Mouse (Mus musculus) erythroblast, adult 5-6 weeks (primary cell): ENCODE measurements around the gene Coq7. TPM values are rescaled to one million over a fixed set of nuclear protein-coding genes. Genes with fewer than 3 reads are reported as not detected.

Experiments used
- ATAC-seq: replicated peaks from 2 replicates; pipeline ENCODE4 v1.8.0; 2016; ENCODE audit warnings: moderate number of reproducible peaks, mild to moderate bottlenecking, moderate TSS enrichment, inconsistent platforms; ENCODE audit not compliant: poor library complexity, low FRiP score, severe bottlenecking
- total RNA-seq, 2 experiments: library from RNA; stranded (forward) in 1 of 2; stranded (reverse) in 1 of 2; fragments of 150-400 nt in 1 of 2; fragments of 200-764, 138-1000 nt in 1 of 2; gene quantifications; 2 replicates each; pipeline versions ENCODE4 v1.2.3 to v1.2.4; 2015 to 2017; ENCODE audit warnings: low replicate concordance in 2 of 2

Gene Coq7
- total RNA-seq, 2 experiments from 2014 or later, result 5.3 to 8.5 TPM

DNA sequence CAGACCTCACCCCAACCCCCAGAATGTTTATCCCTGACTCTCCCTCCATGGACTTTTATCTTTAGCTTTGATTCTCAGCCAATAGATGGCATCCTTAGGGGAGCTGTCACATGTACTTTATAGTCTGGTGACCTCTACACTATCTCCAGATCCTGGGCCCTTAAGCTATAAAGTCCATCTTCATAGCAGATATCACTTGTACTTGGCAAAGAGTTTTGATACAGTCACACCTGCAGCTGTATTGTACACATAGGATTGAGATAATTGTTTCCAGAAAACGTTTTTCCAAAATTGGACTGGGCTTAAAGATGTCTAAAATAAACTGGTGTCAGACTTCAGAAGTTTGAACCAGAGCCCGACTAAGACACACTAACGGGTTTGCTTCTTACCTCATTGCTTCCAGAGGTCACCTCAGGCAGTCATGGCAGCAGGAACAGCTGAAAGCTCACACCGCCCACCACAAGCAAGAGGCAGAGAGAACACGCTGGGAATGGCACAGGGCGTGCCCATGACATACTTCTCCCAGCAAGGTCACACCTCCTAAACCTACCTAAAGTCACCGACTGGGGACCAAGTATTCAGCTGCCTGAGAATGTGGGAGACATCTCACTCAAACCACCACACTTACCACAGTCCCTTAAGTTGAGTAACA, 33.2 kb downstream of the Coq7 start:
- no peak for ATAC-seq

DNA sequence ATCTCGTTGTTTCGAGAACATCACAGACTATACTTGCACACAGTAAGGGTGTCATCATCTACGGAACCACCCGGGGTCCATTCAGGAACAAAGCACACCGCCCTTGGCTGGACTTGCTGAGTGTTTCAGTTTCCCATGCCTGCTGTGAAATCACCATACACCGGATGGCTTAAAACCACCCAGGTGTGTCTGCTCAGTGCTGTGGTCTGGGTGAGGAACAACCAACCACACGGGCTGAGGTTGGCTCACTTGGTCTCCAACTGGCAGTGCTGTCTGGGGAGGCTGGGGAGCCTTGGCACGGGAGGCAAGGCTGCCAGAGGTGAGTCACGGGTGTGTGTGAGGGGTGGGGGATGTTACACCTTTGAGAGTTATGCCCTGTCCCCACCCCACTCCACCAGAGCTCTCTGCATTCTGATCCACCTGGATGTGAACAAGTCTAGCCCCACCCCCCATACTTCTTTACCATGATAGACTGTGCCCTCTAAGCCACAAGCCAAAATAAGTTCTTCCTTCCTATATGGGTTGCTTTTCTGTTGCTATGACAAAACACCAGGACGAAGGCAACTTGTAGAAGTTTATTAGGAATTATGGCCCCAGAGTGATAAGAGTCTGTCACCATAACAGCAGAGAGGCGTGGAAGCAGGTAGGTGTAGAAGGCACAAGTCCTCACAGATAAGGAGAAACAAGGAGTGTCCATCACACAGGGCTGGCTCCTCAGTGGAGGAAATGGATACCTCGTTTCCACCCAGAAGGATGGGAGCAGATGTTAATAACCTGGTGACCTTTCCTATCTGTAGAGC, 34.0 kb downstream of the Coq7 start:
- no peak for ATAC-seq

DNA sequence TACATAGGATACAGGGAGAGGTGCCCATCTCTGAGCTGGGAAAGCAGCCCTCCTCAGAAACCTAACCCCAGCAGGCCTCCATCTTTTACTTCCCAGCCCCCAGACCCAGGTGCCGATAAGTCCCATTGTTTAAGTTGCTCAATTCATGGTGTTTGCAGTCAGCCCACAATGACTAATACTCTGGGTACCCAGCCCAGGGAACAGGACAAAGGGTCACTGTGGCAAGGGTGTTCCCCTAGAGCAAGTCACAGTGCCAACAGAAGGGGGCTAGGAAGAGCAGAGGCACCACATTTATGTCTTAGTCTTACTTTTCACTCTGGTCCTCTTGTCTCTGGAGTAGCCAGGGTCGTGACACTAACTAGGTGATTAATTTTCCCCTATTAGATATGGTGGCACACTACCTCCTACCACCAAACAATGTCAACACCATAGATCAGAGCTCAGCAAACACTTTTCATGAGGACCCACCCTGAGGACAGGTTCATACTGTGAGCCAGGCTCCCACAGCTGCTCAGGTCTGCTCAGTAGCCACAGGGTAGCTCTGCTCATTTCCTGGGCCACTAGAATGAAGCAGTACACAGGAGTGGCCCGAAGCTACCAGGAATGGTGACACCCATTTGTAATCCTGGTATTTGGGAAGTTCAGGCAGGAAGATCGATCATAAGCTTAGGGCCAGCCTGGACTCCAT, 38.1 kb downstream of the Coq7 start:
- ATAC-seq, result no peak

DNA sequence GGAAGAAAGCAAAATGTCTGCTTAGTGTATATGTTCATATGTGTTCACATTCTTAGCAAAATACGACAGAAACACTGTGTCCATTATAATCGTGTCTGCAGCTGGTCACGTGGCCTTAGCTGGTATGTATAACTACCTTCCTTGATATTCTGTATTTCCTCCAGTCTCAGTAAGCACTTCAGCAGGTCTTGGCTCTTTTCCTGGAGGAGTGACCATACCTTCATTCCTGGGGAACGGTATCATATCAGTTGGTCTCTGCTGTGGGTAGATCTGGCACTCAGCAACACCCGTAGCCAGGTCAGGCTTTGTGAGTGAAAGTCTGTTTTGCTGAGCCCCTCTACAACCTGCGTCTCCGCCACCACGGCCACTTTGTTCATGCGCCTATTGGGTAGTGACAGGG, 39.3 kb downstream of the Coq7 start:
- ATAC-seq, result no peak

DNA sequence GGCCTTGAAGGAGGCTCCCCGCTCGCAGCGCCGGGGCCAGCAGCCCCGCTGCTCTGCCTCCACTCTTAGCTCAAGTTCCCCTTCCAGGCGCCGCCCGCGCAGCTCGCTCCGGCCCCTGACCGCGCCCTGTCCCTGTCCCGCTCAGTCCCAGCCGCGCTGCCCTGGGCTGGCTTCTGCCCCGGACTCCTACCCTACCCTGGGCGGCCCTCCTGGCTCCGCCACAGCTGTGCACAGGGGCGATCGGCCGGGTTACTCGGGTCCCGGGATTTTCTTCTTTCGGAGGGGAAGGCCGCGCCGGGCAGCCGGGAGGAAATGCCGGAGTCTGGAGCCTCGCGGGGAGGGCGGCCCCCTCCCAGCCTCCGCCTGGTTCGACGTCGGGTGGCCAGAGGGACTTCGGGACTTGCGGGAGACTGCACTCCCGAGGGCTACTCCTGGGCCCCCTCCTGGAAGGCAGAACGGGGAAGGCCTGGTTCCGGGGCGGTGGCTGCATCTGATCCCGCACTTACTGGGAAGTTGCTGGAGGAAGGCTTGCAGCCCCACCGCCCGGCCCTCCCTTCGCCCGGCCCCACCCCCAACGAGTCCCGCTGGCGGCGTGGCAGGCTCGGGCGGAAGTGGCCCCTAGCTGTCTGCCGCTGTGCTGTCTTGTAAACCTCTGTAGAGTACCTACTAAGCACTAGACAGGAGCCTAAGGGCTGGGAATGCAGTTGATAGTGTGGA, 41.6 kb downstream of the Coq7 start, which contains the start of gene Itpripl2:
Itpripl2 (minus strand) TSS at position 545 of the 717 bp plus-strand sequence.
- no peak for ATAC-seq

DNA sequence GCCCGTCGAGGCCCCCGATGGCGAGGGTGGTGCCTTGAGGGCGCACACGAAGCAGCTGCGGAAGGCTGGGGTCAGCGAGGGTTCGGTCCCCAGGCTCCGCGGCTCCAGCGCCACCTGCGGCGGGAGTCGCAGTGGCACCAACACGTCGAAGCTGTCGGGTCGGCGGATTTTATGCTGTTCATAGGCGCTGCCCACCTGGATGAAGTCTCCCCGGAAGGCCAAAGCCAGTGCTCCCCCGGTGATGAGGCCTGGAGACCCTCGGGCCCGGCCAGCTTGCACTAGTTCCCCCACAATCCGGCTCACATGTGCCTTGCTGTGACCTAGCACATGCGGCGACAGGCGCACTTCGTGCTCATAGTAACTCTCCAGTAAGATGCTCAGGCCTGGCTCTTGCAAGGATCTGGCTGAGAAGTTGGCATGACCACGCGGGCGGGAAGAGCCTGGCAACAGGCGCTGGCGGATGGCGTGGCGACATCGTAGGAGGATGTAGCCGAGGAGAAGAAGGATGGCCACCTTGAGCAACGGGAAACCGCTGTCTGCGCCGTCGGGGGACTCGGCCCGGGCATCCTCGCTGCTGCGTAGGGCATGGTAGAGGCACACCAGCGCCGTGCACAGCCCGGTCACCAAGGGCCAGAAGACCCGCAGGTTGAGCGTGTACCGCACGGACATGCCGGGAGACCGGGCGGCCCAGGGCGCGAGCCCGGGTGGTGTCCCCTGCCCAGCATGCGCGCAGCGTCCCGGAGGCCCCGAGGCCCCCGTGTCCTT, 42.3 kb downstream of the Coq7 start:
- ATAC-seq, result no peak

DNA sequence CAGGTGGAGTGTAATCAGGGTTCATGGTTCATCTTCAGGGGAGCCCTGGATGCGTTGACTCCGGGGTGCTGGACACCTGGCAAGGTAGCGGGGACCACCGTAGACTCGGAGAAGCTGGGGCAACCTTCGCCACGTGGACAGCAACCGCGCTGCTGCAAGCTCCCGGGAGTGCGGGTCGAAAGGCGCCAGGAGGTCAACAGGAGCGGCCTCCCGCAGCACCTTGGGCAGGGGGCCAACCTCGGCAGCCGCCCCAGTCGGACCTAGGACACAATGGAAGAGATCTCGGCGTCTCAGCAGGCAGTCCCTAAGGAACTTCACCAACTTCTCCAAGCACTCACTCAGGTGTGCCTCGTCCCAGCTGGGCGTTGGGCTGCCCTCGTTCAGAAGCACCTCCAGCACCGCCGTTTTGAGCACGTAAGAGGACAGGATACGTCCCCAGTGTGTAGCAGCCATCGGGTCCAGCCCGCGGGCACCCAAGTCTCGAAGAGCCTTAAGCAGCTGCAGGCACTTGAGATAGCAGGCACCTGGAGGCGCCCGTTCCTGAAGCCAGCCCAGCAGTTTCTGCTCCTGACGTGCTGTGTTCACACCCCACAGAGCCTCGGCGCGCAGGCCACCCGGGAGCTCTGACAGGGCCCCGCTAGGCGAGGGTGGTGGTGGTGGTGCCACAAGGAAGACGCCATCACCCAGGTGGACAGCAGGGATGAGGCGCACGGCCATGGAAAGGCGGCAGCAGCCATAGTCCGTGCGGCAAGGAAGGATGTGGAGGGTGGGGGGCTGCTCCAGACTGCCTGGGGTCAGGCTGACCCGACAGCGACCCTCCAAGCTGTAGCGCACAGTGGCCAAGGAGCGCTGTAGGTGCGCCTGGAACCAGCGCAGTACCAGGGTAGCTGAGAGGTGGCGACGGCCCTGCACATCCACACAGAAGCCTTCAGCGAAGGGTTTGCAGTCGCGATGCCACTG, 43.2 kb downstream of the Coq7 start:
- no peak for ATAC-seq

DNA sequence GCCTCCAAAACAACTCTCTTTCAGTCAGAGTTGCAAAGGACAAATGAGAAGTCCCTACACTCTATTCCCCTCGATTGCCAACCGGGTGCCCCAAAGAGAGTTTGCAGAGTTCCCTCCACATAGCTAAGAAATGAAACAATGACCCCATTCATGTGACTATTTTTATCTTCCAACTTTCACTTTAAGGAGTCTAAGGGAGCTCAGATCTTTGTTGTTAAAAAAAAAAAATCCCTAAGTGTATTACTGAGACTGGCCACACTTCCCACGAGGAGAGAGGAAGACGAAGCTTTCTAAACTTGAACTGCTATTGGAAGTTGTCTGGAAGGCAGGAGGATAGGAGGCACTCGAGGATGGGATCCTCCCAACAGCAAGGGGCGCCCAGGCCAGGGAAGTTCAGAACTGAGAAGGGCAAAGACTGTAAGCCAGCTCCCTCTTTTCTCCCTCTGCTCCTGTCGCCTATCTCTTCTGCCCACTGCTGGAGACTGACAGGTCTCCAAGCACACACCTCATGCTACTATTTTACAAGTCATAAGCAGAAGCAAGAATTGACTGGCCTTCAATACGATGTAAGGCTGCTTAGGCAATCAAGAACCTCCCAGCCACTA, 45.0 kb downstream of the Coq7 start:
- ATAC-seq, result no peak

DNA sequence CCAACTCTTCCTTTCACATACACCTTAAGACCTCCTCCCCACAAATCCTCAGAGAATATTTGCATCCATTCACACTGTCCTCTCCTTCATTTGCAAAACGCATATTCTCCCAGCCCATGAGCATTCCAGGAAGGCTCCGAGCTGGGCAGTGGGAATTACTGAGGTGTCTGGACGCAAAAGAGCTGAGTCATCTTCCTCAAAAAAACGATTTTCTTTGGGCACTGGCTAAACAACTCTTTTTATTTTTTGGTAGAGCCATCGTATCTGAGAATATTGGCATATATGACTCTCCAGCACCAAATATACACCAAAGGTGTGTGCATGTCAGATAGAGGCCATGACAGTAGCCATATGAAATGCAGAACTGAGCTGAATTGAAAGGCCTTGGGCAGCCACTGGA, 46.2 kb downstream of the Coq7 start:
- ATAC-seq, result no peak

DNA sequence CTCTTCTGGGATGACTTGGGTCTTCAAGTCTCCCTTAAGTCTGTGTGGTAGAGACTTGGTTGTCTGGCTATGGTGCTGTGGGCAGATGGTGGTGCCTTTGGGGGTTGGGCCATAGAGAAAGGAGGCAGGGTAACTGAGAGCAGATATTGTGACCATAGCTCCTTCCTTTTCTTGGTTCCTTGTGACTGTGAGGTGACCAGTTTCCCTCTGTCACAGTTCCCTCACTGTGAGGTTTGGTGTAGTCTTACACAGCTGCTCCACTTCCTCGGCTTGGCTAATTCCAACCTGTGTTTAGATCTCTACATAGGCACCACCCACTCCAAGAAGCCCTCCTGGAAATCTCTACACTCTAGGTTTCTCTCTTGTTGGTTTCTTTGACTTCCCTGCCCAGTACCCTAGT, 49.2 kb downstream of the Coq7 start:
- no peak for ATAC-seq

DNA sequence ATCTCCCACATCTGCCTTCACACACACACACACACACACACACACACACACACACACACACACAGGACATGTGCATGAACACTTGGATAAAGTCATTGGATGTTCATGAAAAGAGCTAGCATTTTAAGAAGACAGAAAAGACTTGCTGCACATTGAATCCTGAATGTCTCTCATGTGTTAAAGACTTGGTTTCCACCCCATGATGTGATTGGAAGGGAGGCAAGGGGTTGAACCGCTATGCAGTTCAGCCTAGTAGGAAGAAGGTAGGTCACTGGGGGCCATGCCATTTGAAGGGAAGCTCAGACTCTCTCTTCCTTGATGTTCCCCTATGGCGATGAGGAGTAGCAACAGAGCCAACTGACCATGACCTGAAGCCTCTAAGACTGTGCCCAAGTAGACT, 51.2 kb downstream of the Coq7 start:
- ATAC-seq, result no peak

DNA sequence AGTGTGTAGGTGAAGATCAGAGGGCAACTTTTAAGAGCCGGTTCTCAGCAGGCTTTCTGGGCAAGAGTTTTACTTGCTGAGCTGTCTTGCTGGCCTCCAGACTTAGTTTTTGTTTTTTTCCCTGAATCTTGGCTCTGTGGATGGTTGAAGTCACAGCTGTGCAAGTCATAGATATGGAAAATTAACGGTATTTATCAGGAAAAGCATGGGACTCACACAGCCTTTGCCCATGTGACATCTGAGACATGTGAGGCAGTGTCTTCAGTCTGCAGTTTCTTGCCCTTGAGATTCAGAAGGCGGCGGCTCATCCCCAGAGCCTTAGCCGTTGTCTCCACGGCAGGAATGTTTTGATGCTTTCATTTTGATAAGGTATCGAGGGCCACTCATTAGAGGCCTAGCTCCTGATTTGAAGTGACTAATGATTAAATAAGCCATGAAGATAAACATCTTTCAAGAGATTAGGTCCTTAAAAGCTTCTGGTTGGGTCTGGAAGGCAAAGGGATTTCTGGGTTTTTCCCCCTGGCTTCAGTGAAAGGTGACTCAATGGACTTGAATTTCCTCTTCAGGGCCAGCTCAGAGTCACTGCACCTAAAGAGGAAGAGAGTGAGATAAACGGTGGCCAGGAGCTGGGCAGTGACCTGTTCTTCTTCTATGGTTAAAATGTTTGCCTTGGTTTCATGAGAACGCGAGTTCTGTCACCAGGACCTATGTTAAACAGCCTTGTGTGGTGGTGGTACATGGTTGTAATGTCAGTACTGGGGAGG, 51.9 kb downstream of the Coq7 start:
- no peak for ATAC-seq

DNA sequence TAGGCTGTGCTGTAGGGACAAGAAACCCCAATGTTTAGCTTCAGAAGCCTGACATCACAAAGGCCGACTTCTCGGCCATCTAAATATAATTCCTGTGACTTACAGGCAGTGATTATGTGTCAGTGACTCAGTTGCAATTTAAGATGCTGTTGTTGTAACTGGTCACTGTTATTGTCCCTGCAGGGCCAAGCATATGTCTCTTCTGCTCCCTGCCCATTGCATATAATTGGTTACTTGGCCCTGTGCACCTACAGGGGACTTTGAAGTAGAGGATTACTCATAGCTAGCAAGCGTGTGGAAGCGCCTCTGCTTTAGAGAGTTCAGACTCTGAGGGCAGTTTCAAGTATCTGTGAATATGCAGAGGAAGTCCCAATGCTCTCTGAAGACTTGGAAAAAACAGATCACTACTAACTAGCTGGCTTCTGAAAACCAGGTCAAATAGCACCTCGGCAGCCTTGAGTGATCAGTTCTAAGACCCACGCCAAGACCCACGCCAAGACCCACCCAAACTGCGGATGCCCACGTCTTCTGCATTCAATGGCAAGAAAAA, 52.9 kb downstream of the Coq7 start:
- ATAC-seq, result no peak

DNA sequence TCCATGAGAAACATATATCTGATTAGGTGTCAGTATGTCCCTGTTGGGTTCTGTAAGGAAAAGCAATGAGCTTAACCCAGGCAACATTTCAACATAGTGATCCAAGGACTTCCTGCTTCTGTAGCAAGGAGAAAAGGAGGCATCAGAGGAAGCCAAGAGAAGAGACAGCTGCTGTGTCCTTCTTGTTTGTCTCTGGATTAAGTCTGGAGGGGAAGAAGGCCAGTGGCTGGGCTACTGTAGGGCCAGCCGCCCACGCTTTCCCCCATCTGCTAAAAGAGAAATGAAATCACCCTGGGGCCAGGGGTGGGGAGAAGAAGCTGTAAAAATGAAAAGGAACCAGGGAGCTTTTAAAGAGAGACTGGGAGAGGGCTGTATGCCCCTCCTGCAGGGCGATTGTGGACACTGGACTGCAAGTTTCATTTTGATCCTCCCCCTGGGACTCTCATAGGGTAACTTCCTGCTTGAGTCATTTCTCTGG, 54.3 kb downstream of the Coq7 start:
- no peak for ATAC-seq

DNA sequence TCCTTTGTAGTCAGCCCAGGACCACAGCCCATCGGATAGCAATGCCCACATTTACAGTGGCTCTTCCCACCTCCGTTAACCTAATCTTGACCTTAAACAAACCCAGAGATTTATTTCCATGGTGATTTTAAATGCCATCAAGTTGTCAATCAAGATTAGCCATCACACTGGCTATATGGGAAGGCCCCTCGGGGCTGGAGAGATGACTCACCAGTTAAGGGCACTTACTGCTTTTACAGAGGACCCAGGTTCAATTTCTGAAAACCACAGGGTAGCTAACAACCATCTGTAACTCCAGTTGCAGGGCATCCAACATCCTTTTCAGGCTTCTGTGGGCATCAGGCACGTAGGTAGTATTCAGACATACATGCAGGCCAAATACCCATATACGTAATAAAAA, 56.7 kb downstream of the Coq7 start:
- ATAC-seq, result no peak

DNA sequence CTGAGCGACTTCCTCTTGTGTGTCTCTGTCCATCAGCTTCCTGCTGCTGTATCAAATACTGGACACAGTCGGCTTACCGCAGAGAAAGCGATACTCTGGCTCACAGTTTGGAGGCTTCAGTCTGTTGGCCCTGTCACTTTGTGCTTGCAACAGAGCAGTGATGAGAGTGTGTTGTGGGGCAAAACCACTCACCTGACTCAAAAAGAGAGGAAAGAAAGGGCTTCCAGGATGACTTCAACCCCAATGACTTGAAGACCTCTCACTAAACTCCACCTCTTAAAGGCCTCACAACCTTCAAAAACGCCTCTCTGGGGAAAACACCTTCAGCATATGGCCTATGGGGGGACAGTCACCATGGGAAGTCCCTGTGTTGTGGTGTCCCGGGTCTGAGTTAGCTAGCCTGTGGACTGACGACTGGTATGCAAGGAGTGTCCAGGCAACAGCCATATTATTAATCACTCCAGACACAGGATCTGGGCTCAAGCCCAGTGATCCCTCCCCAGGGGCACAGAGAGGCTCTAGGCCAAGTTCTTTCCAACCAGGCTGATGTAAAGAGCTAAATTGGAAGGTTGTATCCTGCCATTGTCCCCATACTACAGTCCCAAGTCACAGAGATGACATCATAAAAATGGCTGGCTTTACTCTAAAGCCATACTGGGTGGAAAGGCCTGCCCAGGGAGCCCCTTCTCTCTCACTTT, 58.0 kb downstream of the Coq7 start:
- no peak for ATAC-seq
